Mouse (Mus musculus) left cerebral cortex, adult 11 months (tissue): ENCODE results near the gene Osbpl5.

ENCODE experiments used
- DNase-seq: peaks from one replicate; pipeline ENCODE4 v3.0.0; 2022; ENCODE audit warnings: low spot score

Osbpl5 gene

GRCm38 (mm10) chr7:143756125-143757026 is at the start of gene Osbpl5:
TSS of gene Osbpl5 (minus strand) at chr7:143756985.
- no peak for DNase-seq

- no peak for DNase-seq
Measured at GRCm38 (mm10) chr7:143805199-143805624, 48.4 kb upstream of the Osbpl5 start.

GRCm38 (mm10) chr7:143801195-143802065 is 44.6 kb upstream of the Osbpl5 start:
- no peak for DNase-seq

- DNase-seq, result no peak
Measured at GRCm38 (mm10) chr7:143800770-143801169, 44.0 kb upstream of the Osbpl5 start.

GRCm38 (mm10) chr7:143798783-143799182 is 42.0 kb upstream of the Osbpl5 start:
- DNase-seq, result no peak

GRCm38 (mm10) chr7:143793121-143793520 is 36.3 kb upstream of the Osbpl5 start:
- no peak for DNase-seq

- DNase-seq, result no peak
Measured at GRCm38 (mm10) chr7:143792336-143792985, 35.7 kb upstream of the Osbpl5 start.

- DNase-seq, result peak; percentile 57
Measured at GRCm38 (mm10) chr7:143783996-143784829, 27.4 kb upstream of the Osbpl5 start, which contains the start of gene Mrgpre. TSS of gene Mrgpre (minus strand) at chr7:143784500.

- no peak for DNase-seq
Measured at GRCm38 (mm10) chr7:143783378-143783995, 26.7 kb upstream of the Osbpl5 start.

- DNase-seq, result no peak
Measured at GRCm38 (mm10) chr7:143777375-143777774, 20.6 kb upstream of the Osbpl5 start.

GRCm38 (mm10) chr7:143776137-143776536 is 19.4 kb upstream of the Osbpl5 start:
- DNase-seq, result no peak

- no peak for DNase-seq
Measured at GRCm38 (mm10) chr7:143769461-143769860, 12.7 kb upstream of the Osbpl5 start.

- DNase-seq, result no peak
Measured at GRCm38 (mm10) chr7:143768267-143768666, 11.5 kb upstream of the Osbpl5 start.

- DNase-seq, result no peak
Measured at GRCm38 (mm10) chr7:143766893-143767292, 10.1 kb upstream of the Osbpl5 start, which contains the start of gene Mrgprg. TSS of gene Mrgprg (minus strand) at chr7:143766993.

- DNase-seq, result no peak
Measured at GRCm38 (mm10) chr7:143764876-143765530, 8.2 kb upstream of the Osbpl5 start.

- DNase-seq, result no peak
Measured at GRCm38 (mm10) chr7:143763794-143764193, 7.0 kb upstream of the Osbpl5 start.

GRCm38 (mm10) chr7:143758956-143759355 is 2.2 kb upstream of the Osbpl5 start:
- DNase-seq, result no peak

- DNase-seq, result no peak
Measured at GRCm38 (mm10) chr7:143757696-143758095, 911 bp upstream of the Osbpl5 start.

- peak; percentile 55 for DNase-seq
Measured at GRCm38 (mm10) chr7:143757027-143757390, 224 bp upstream of the Osbpl5 start.
